Mouse (Mus musculus) gastrocnemius, postnatal 14 days (tissue): ENCODE measurements at regions not wholly inside any gene's neighbourhood (a gene's known extent, or its start where the extent isn't known, plus 50 kb on each side); places are given as distances from the start of the nearest gene placed in this dataset.

Experiments used
- DNase-seq: peaks from one replicate; pipeline ENCODE4 v3.0.0; 2021; ENCODE audit warnings: mixed read lengths
- intact Hi-C: fragments of 180-260 bp; cut with DNase I; formaldehyde crosslinking; loops from one replicate; pipeline ENCODE4 v1.15.1; 2025; ENCODE audit warnings: low total_unique reads

- intact Hi-C loops: no loop called here
- no peak for DNase-seq
These were observed 685.4 kb downstream of the Hs3st4 start for GRCm38 (mm10) chr7:124668058-124668457.

- intact Hi-C loops: no loop called here
These were observed 687.8 kb downstream of the Hs3st4 start for GRCm38 (mm10) chr7:124670477-124670876.

GRCm38 (mm10) chr7:124671117-124671516, 688.4 kb downstream of the Hs3st4 start:
- intact Hi-C loops: no loop called here
- no peak for DNase-seq

More at GRCm38 (mm10) chr7:124670477-124670876, 687.8 kb downstream of the Hs3st4 start:
- no peak for DNase-seq

DNA sequence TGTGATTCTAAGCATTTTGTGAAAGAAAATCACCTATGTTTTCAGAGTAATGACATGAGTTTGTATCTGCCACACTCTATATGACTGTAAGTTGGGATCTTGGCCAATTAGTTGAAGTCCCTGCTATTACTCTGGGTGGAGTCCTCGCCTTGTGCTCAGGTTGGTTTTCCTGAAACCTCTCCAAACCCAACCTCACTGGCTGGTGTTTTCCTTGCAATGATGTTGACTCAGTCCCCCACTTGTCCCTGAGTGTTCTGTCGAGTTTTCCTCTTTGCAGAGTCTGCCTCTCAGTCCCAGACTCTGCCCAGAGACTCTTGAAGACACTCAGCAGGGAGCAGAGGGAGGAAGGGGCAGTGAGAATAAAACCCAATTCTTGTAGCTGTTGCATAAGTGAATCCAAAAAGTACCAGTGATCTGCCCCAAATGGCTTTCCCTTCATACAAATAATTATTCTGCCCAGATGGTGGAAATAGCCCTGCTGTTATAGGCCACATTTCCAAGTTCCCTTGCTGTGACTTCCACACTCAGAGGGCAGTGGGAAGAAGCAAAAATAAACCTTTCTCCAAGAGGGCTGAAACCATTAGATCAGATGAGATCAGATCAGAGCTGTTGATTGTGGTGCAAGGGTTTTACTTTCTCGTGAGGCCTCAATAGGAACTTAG, 694.3 kb downstream of the Hs3st4 start:
- intact Hi-C loops: no loop called here

GRCm38 (mm10) chr7:124680561-124680960, 697.9 kb downstream of the Hs3st4 start:
- no peak for DNase-seq
- intact Hi-C loops: no loop called here

More for the DNA sequence above, 694.3 kb downstream of the Hs3st4 start:
- DNase-seq: no peak

GRCm38 (mm10) chr7:124681212-124681611, 698.5 kb downstream of the Hs3st4 start:
- intact Hi-C loops: no loop called here
- no peak for DNase-seq

DNA sequence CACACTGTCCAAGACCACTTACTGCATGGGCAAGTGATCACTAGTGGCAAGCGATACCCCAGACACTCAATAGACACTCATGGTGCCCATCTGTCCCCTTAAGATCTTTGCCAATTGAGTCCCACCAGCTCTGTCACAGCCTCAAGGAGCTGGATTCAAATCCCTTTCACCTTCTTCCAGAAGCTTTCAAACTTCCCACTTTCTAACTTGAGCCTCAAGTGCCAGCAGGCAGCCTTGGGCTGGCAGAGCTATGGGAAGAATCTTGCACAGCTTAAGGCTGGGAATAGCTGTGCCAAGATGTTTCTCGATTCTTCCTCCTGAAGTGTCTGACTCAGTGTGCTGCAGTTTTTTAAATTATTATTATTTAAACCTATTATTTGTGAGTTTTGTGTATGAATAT, 699.2 kb downstream of the Hs3st4 start:
- DNase-seq: no peak
- intact Hi-C loops: no loop called here

GRCm38 (mm10) chr7:124685424-124685823, 702.8 kb downstream of the Hs3st4 start:
- intact Hi-C loops: no loop called here
- peak; percentile 74 for DNase-seq

DNA sequence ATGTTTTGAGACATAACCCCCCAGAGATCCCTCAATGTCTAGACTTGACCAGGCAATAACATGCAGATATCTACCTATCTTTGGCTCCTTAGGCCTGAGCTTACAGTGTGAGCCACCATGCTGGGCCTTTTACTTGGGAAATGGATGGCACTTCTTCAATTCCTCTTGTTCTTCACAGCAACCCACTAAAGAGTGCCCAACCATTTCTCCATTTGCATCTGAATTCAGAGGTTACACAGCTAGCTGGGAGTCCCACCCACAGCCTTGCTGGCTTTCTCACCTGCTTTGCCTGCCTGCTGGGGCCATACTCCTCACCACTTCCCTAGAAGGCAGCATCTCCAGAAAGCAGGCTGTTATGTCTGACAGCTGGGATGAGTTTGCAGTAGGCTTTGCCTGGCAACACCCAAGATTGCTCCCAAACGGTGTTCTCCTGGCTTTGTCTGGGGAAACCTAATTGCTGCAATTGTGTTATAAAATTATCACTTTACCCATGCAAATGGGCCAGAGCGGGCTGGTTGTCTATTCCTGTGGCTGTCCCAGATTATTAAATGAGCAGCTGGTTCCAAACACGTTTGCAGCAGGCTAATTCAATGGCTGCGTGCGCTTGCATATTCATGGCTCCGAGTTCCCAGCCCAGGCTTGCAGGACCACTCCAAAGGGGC, 721.6 kb downstream of the Hs3st4 start:
- no peak for DNase-seq
- intact Hi-C loops: no loop called here

- DNase-seq: no peak
These were observed 724.5 kb downstream of the Hs3st4 start for GRCm38 (mm10) chr7:124707143-124707542.

GRCm38 (mm10) chr7:124708771-124709485, 726.3 kb downstream of the Hs3st4 start:
- peak; percentile 56 for DNase-seq
- intact Hi-C loops: no loop called here

More at GRCm38 (mm10) chr7:124707143-124707542, 724.5 kb downstream of the Hs3st4 start:
- intact Hi-C loops: no loop called here

GRCm38 (mm10) chr7:124720927-124721326, 723.5 kb upstream of the Kdm8 start:
- no peak for DNase-seq
- intact Hi-C loops: no loop called here

DNA sequence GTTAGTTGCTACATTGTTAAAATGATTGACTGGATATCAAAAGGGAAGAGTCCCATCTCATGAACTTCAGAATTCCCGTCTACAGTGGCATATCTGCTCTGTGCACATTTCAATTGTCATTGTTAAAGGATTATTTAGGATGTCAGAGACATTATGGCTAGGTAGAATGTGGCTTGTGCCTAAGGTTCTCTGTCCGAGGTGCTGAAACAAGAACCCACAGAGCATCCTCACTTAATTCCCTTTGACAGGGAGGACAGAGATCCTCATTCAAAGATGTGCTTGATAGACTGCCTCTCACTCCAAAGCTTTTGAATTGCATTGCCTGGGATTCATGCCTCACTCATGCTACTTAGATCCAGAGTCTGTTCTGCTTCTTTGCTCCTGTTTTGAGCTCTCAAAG, 702.4 kb upstream of the Kdm8 start:
- no peak for DNase-seq
- intact Hi-C loops: no loop called here

GRCm38 (mm10) chr7:124746321-124746720, 698.2 kb upstream of the Kdm8 start:
- no peak for DNase-seq
- intact Hi-C loops: no loop called here

DNA sequence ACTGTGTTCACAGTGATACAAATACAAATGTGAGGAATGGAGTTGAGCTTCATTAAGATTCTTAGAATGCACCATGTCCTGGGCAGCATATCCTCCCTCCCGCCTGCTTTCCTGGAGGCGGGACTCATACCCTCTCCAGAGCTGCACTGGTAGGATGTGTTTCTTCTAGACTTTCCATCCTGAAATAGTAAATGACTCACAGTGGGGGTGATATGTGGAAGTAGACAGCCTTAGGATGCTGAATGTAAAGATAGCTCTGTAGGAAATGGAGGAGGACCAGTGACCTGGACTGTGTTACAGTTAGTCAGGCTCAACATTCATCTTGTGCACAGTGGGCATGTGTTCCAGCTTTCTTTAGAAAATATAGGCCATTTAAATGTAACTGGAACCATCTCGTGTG, 696.1 kb upstream of the Kdm8 start:
- intact Hi-C loops: no loop called here

DNA sequence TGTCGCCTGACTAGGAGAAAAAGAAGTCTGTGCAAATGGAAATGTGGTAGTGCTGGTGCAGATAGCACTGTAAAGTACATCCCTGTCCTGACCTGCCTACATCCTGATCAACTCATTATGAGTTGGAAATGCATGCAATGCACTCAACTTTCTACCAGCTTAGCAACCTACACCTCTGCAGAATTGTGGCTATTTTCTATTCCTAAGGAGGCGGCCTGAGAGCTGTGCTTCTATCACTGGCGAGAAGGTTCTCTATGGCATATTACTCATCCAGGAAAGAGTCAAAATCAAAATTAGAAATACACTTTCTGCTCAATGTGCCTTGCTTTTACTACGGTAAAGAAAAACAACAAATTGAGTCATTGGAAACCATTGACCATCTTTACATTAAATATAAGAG, 685.4 kb upstream of the Kdm8 start:
- no peak for DNase-seq
- intact Hi-C loops: no loop called here

More for the DNA sequence above, 696.1 kb upstream of the Kdm8 start:
- DNase-seq: no peak

GRCm38 (mm10) chr7:124777822-124778221, 666.7 kb upstream of the Kdm8 start:
- intact Hi-C loops: no loop called here
- no peak for DNase-seq

DNA sequence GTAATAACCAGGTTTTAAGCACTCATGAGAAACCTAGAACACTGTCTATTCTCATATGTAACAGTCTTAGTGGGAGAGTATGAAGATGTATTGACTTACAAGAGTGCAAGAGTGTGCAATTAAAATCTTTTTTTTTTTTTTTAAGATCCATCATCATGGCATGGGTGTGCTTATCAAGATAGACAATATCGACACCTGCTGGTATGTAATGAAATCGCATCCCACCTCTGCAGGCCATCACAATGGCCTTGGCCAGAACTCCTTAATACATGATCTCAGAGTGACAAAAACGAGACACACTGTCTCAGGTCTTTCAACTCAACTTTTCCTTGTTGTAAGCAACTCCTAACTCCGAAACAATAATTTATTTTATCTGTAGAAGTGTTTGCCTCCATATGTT, 661.7 kb upstream of the Kdm8 start:
- intact Hi-C loops: no loop called here
- DNase-seq: peak; percentile 5

DNA sequence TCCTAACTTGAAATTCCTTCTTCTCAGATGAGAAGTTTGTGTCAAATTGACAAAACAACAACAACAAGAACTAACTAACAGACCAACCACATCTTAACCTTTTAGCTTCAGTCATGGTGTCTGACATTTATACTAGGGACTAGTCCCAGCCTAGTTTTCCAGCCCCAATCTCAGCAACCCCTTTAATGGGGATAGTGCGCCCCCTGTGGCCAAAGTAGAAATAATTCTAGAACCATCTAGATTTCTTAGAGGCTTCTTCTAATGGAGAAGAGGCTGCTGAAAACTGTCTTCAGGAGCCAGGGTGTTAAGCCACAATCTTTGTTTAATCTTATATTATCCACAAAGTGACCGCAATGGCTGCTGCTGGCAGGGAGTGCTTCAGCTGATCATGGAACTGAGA, 659.5 kb upstream of the Kdm8 start:
- no peak for DNase-seq
- intact Hi-C loops: loop anchor here (5.0 kb wide), 1 partner anchor 653 kb away; no protein-coding TSS in a partner anchor

GRCm38 (mm10) chr7:124785896-124786295, 658.6 kb upstream of the Kdm8 start:
- intact Hi-C loops: loop anchor here (5.0 kb wide), 1 partner anchor 654 kb away; no protein-coding TSS in a partner anchor
- no peak for DNase-seq
